Mouse (Mus musculus): ENCODE results near the gene Pla2g12b. TPM values are rescaled to one million over a fixed set of nuclear protein-coding genes. Genes with fewer than 3 reads are reported as not detected.

Pla2g12b gene
- polyA plus RNA-seq, 1 experiment from 2014 or later, result not detected

DNA sequence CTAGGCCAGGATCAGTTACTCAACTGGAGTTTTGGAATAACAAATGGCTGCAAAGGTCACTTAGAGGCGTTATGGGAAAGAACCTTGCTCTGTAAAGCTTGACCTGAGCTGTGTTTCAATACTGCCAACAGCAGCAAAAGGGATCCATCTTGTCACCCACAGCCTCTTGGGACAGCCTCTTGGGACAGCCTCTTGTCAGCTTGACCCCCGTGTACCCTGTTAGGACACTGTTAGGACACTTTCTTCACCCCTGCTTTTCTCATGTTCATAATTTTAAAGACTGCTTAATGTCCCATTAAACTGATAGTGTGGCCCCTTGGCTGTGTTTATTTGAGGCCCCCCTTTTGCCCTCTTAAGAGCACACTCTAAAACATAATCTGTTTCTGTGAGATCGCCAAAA, 21.0 kb downstream of the Pla2g12b start:
- Histone ChIP-seq H3K9me3 (ENCODE audit: control insufficient read depth, low read length) (no peaks in the 10 kb centered on the region), H3K4me2 (ENCODE audit: low read depth, severe bottlenecking) (no peak overlapping the region), H3K27ac (replicated peaks; ENCODE audit: low read depth, low read length) (no peak overlapping the region), H3K4me1 (ENCODE audit: control insufficient read depth, insufficient read depth, low read length) (no peaks in the 10 kb centered on the region), H3K9ac (ENCODE audit: low read length) (no peak overlapping the region), H3K4me3 (ENCODE audit: low read depth, low read length) (no peak overlapping the region), H3K36me3 (ENCODE audit: control insufficient read depth, insufficient read depth, low read length) (no peaks in the 10 kb centered on the region), H3K27me3 (ENCODE audit: control insufficient read depth, insufficient read depth, low read length) (no peaks in the 10 kb centered on the region)
- 71% methylated on average over 3 of the region's 3 CpGs for WGBS
- no peak for DNase-seq (ENCODE audit: low spot score)
- ATAC-seq (ENCODE audit: insufficient number of reproducible peaks, low FRiP score, low TSS enrichment, low read depth), result no peak

- WGBS, result 94% methylated on average over 7 of the region's 7 CpGs
These were observed 21.9 kb downstream of the Pla2g12b start for GRCm38 (mm10) chr10:59425369-59425768.

DNA sequence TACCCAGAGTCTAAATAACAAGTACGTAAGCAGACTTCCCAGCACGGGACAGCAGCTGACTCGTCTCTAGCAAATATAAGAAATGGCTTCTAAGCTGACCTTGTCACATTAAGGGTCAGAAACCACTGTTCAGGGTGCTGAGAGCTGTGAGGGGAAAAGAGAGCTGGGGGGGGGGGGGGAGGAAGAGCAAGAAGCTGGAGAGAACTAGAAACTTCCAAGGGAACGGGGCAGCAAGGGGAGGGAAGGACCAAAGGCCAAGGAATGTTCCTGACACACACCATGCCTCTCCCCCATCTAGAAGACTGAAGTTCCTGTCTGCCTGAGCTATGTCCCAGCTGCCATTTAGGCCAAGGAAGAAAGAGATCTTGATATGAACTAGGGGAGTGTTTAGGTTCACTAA, 22.9 kb downstream of the Pla2g12b start:
- no peak overlapping the region for H3K4me2 ChIP-seq (ENCODE audit: low read depth, severe bottlenecking)
- no peak for ATAC-seq (ENCODE audit: insufficient number of reproducible peaks, low FRiP score, low TSS enrichment, low read depth)
- no peak overlapping the region for H3K9ac ChIP-seq (ENCODE audit: low read length)
- no peak for DNase-seq (ENCODE audit: low spot score)
- no peaks in the 10 kb centered on the region for H3K9me3 ChIP-seq (ENCODE audit: control insufficient read depth, low read length)
- no peak overlapping the region for H3K4me3 ChIP-seq (ENCODE audit: low read depth, low read length)
- 76% methylated on average over 4 of the region's 4 CpGs for WGBS
- no peaks in the 10 kb centered on the region for H3K36me3 ChIP-seq (ENCODE audit: control insufficient read depth, insufficient read depth, low read length)
- no peak overlapping the region for H3K27ac ChIP-seq (replicated peaks; ENCODE audit: low read depth, low read length)
- H3K27me3 ChIP-seq (ENCODE audit: control insufficient read depth, insufficient read depth, low read length), result no peaks in the 10 kb centered on the region
- H3K4me1 ChIP-seq (ENCODE audit: control insufficient read depth, insufficient read depth, low read length), result no peaks in the 10 kb centered on the region

More at GRCm38 (mm10) chr10:59425369-59425768, 21.9 kb downstream of the Pla2g12b start:
- H3K4me3 ChIP-seq (ENCODE audit: low read depth, low read length), result no peak overlapping the region
- no peaks in the 10 kb centered on the region for H3K36me3 ChIP-seq (ENCODE audit: control insufficient read depth, insufficient read depth, low read length)
- no peaks in the 10 kb centered on the region for H3K27me3 ChIP-seq (ENCODE audit: control insufficient read depth, insufficient read depth, low read length)
- no peak overlapping the region for H3K9ac ChIP-seq (ENCODE audit: low read length)
- DNase-seq (ENCODE audit: low spot score), result no peak
- H3K9me3 ChIP-seq (ENCODE audit: control insufficient read depth, low read length), result no peaks in the 10 kb centered on the region
- no peak overlapping the region for H3K27ac ChIP-seq (replicated peaks; ENCODE audit: low read depth, low read length)
- H3K4me2 ChIP-seq (ENCODE audit: low read depth, severe bottlenecking), result no peak overlapping the region
- no peak for ATAC-seq (ENCODE audit: insufficient number of reproducible peaks, low FRiP score, low TSS enrichment, low read depth)
- no peaks in the 10 kb centered on the region for H3K4me1 ChIP-seq (ENCODE audit: control insufficient read depth, insufficient read depth, low read length)

GRCm38 (mm10) chr10:59429448-59430135, 26.1 kb downstream of the Pla2g12b start:
- Histone ChIP-seq H3K9me3 (ENCODE audit: control insufficient read depth, low read length) (no peaks in the 10 kb centered on the region), H3K4me1 (ENCODE audit: control insufficient read depth, insufficient read depth, low read length) (no peaks in the 10 kb centered on the region), H3K36me3 (ENCODE audit: control insufficient read depth, insufficient read depth, low read length) (no peaks in the 10 kb centered on the region), H3K4me3 (ENCODE audit: low read depth, low read length) (no peak overlapping the region), H3K27me3 (ENCODE audit: control insufficient read depth, insufficient read depth, low read length) (no peaks in the 10 kb centered on the region), H3K27ac (replicated peaks; ENCODE audit: low read depth, low read length) (no peak overlapping the region), H3K9ac (ENCODE audit: low read length) (no peak overlapping the region), H3K4me2 (ENCODE audit: low read depth, severe bottlenecking) (no peak overlapping the region)
- DNase-seq (ENCODE audit: low spot score), result no peak
- no peak for ATAC-seq (ENCODE audit: insufficient number of reproducible peaks, low FRiP score, low TSS enrichment, low read depth)
- WGBS, result 89% methylated on average over 16 of the region's 16 CpGs

GRCm38 (mm10) chr10:59430701-59431218, 27.3 kb downstream of the Pla2g12b start:
- WGBS, result 73% methylated on average over 6 of the region's 6 CpGs
- no peaks in the 10 kb centered on the region for H3K9me3 ChIP-seq (ENCODE audit: control insufficient read depth, low read length)
- H3K27ac ChIP-seq (replicated peaks; ENCODE audit: low read depth, low read length), result no peak overlapping the region
- H3K4me3 ChIP-seq (ENCODE audit: low read depth, low read length), result no peak overlapping the region
- H3K9ac ChIP-seq (ENCODE audit: low read length), result no peak overlapping the region
- H3K4me2 ChIP-seq (ENCODE audit: low read depth, severe bottlenecking), result no peak overlapping the region
- no peak for ATAC-seq (ENCODE audit: insufficient number of reproducible peaks, low FRiP score, low TSS enrichment, low read depth)
- no peaks in the 10 kb centered on the region for H3K4me1 ChIP-seq (ENCODE audit: control insufficient read depth, insufficient read depth, low read length)
- no peak for DNase-seq (ENCODE audit: low spot score)
- H3K27me3 ChIP-seq (ENCODE audit: control insufficient read depth, insufficient read depth, low read length), result no peaks in the 10 kb centered on the region
- H3K36me3 ChIP-seq (ENCODE audit: control insufficient read depth, insufficient read depth, low read length), result no peaks in the 10 kb centered on the region

GRCm38 (mm10) chr10:59435746-59436145, 32.3 kb downstream of the Pla2g12b start:
- H3K4me3 ChIP-seq (ENCODE audit: low read depth, low read length), result no peak overlapping the region
- no peaks in the 10 kb centered on the region for H3K27me3 ChIP-seq (ENCODE audit: control insufficient read depth, insufficient read depth, low read length)
- 95% methylated on average over 18 of the region's 18 CpGs for WGBS
- no peak for DNase-seq (ENCODE audit: low spot score)
- no peak overlapping the region for H3K27ac ChIP-seq (replicated peaks; ENCODE audit: low read depth, low read length)
- no peak overlapping the region for H3K4me2 ChIP-seq (ENCODE audit: low read depth, severe bottlenecking)
- no peaks in the 10 kb centered on the region for H3K4me1 ChIP-seq (ENCODE audit: control insufficient read depth, insufficient read depth, low read length)
- no peak overlapping the region for H3K9ac ChIP-seq (ENCODE audit: low read length)
- H3K9me3 ChIP-seq (ENCODE audit: control insufficient read depth, low read length), result no peaks in the 10 kb centered on the region
- no peak for ATAC-seq (ENCODE audit: insufficient number of reproducible peaks, low FRiP score, low TSS enrichment, low read depth)
- no peaks in the 10 kb centered on the region for H3K36me3 ChIP-seq (ENCODE audit: control insufficient read depth, insufficient read depth, low read length)

GRCm38 (mm10) chr10:59438651-59439050, 35.2 kb downstream of the Pla2g12b start:
- no peak for DNase-seq (ENCODE audit: low spot score)

GRCm38 (mm10) chr10:59439508-59439931, 36.1 kb downstream of the Pla2g12b start:
- Histone ChIP-seq H3K9ac (ENCODE audit: low read length) (no peak overlapping the region), H3K36me3 (ENCODE audit: control insufficient read depth, insufficient read depth, low read length) (no peaks in the 10 kb centered on the region), H3K4me3 (ENCODE audit: low read depth, low read length) (no peak overlapping the region), H3K27ac (replicated peaks; ENCODE audit: low read depth, low read length) (no peak overlapping the region), H3K4me1 (ENCODE audit: control insufficient read depth, insufficient read depth, low read length) (no peaks in the 10 kb centered on the region), H3K9me3 (ENCODE audit: control insufficient read depth, low read length) (no peaks in the 10 kb centered on the region), H3K27me3 (ENCODE audit: control insufficient read depth, insufficient read depth, low read length) (no peaks in the 10 kb centered on the region), H3K4me2 (ENCODE audit: low read depth, severe bottlenecking) (no peak overlapping the region)
- DNase-seq (ENCODE audit: low spot score) (no peak), ATAC-seq (ENCODE audit: insufficient number of reproducible peaks, low FRiP score, low TSS enrichment, low read depth) (no peak)
- 42% methylated on average over 5 of the region's 5 CpGs for WGBS

More at GRCm38 (mm10) chr10:59438651-59439050, 35.2 kb downstream of the Pla2g12b start:
- H3K9ac ChIP-seq (ENCODE audit: low read length), result no peak overlapping the region
- no peak for ATAC-seq (ENCODE audit: insufficient number of reproducible peaks, low FRiP score, low TSS enrichment, low read depth)
- no peak overlapping the region for H3K27ac ChIP-seq (replicated peaks; ENCODE audit: low read depth, low read length)
- H3K36me3 ChIP-seq (ENCODE audit: control insufficient read depth, insufficient read depth, low read length), result no peaks in the 10 kb centered on the region
- WGBS, result 94% methylated on average over 12 of the region's 12 CpGs
- H3K4me1 ChIP-seq (ENCODE audit: control insufficient read depth, insufficient read depth, low read length), result no peaks in the 10 kb centered on the region
- no peak overlapping the region for H3K4me2 ChIP-seq (ENCODE audit: low read depth, severe bottlenecking)
- no peak overlapping the region for H3K4me3 ChIP-seq (ENCODE audit: low read depth, low read length)
- no peaks in the 10 kb centered on the region for H3K9me3 ChIP-seq (ENCODE audit: control insufficient read depth, low read length)
- H3K27me3 ChIP-seq (ENCODE audit: control insufficient read depth, insufficient read depth, low read length), result no peaks in the 10 kb centered on the region

All from limb, embryonic 11.5 days (tissue).